Mouse (Mus musculus): ENCODE results near the gene Gm20388. TPM values are rescaled to one million over a fixed set of nuclear protein-coding genes. Genes with fewer than 3 reads are reported as not detected.

The Gm20388 gene
- polyA plus RNA-seq, 1 experiment from 2014 or later: 5.5 TPM

DNA sequence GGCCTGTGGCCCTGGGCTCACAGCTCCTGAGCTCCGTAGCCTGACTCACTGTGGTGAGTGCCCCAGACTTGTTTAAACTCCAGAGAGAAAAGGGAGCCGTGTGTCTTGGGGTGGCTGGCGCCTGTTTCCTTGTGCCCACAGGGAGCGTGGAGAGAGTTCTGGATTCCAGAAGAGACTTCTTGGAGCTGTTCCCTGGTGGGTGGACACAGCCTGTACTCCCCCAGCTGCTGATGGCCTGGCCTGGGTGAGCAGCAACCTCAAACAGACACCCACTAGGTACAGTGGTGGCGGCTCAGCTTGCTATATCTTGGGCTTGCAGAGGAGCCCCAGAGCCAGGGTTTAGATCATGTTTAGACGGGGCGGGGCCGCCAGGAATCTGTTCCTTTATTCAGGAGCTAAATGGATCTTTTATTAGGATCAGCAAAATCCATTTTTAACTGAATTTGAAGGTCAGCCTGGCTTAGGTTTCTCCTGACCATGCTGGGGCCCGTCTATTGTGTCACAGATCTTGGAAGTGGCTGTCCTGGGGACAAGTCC, 339.2 kb downstream of the Gm20388 start:
- no peak for DNase-seq (ENCODE audit: extremely low spot score, low spot score)
- no peaks in the 10 kb centered on the region for H3K27me3 ChIP-seq (ENCODE audit: poor library complexity, severe bottlenecking)
- peaks cover 7% of the 10 kb centered on the region for H3K36me3 ChIP-seq (replicated peaks)
- no peaks in the 10 kb centered on the region for H3K9me3 ChIP-seq
- 83% methylated on average over 9 of the region's 9 CpGs for WGBS
- H3K27ac ChIP-seq: peak overlapping the region; percentile 12
- H3K4me1 ChIP-seq: peaks cover 47% of the 10 kb centered on the region
- H3K4me3 ChIP-seq: no peak overlapping the region

DNA sequence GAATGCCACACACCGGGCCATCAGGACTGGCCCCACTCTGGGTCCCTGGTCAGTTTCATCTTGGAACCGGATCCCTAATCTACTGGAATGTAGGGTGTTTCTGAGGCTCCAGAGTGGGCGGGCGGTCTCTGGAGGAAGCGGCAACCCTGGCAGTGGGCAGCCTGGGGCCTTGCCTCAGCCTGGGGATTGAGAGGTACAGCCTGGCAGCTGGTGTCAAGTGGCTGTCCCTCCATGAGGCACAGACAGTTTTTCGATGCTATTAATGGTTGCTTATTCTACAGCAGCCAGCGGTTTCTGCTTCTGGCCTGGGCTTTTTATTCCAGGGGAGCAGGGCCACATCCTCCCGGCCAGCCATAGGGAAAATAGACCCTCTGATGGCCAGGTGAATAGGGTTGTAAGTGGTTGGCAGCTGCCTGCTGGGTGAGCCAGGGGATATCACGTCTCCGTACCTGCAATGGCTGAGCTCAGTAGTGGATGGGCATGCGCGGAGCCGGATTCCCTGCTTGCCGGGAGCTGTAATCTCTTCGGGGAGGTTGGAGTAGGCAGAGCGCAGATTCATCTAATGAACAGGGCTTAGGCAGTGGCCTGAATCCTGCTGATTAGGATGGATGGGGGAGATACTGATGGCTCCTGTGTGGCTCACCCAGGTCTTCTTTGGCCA, 340.2 kb downstream of the Gm20388 start:
- Histone ChIP-seq H3K27me3 (ENCODE audit: poor library complexity, severe bottlenecking) (no peaks in the 10 kb centered on the region), H3K27ac (peak overlapping the region; percentile 13; the same call in 1 of the 2 replicates), H3K36me3 (replicated peaks) (peaks cover 3% of the 10 kb centered on the region; the same call in 1 of the 2 replicates), H3K4me3 (no peak overlapping the region), H3K9me3 (no peaks in the 10 kb centered on the region), H3K4me1 (peaks cover 57% of the 10 kb centered on the region)
- 67% methylated on average over 16 of the region's 16 CpGs for WGBS
- no peak for DNase-seq (ENCODE audit: extremely low spot score, low spot score)

DNA sequence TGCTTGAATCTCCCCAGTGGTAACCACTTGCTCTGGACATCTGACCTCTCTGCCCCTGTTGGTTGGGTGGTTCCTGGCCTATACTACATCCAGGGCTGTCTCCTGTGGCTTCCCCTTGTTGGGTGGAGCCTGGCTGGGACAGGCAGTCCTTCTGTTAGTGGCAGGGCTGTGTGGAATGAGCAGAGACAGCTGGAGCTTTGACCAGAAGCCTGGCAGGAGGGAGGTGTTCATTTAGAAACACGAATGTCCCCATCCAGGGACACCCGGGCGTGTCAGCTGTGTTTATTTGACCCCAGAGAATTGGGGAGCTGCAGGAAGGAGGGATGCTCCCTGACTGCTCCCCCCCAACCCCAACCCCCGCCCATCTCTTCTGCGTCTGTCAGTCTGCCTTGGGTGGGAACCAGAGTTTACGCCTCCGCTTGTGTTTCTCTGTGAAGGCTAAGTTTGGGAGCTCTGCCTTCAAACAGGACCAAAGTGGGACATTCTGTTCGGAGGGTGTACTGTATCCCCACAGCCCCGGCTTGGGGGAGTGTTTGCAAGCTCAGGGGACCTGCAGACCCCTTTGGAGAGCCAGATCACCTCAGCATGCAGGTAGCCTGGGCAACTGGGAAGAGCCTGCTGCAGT, 340.9 kb downstream of the Gm20388 start:
- 73% methylated on average over 9 of the region's 9 CpGs for WGBS
- no peak for DNase-seq (ENCODE audit: extremely low spot score, low spot score)
- H3K9me3 ChIP-seq: no peaks in the 10 kb centered on the region
- H3K4me3 ChIP-seq: no peak overlapping the region
- H3K4me1 ChIP-seq: peaks cover 63% of the 10 kb centered on the region
- no peaks in the 10 kb centered on the region for H3K27me3 ChIP-seq (ENCODE audit: poor library complexity, severe bottlenecking)
- H3K36me3 ChIP-seq (replicated peaks): peaks cover 3% of the 10 kb centered on the region; the same call in 1 of the 2 replicates
- peak overlapping the region; percentile 13 for H3K27ac ChIP-seq

DNA sequence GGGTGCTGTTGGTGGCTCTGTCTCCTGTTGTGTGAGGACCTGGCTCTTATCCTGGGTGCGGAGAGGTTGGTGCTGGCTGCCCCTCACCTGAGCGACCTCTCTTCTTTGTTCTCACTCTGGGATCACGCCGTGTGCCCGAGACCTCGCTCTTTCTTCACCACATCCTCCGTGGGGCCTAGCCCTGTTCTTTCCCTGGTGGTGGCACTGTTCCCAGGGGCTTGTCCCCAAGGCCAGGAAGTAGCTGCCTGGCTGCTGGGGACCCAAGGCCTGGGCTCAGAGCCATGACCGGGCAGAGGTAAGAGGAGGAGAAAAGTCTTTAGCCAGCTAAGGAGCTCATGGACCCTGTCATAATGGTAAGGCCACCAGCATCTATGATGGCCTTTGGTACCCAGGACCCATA, 343.0 kb downstream of the Gm20388 start:
- Histone ChIP-seq H3K36me3 (replicated peaks) (no peaks in the 10 kb centered on the region), H3K9me3 (no peaks in the 10 kb centered on the region), H3K27ac (peak overlapping the region; percentile 65), H3K27me3 (ENCODE audit: poor library complexity, severe bottlenecking) (no peaks in the 10 kb centered on the region), H3K4me3 (no peak overlapping the region), H3K4me1 (peaks cover 71% of the 10 kb centered on the region)
- WGBS: 83% methylated on average over 8 of the region's 8 CpGs
- DNase-seq (ENCODE audit: extremely low spot score, low spot score): no peak

DNA sequence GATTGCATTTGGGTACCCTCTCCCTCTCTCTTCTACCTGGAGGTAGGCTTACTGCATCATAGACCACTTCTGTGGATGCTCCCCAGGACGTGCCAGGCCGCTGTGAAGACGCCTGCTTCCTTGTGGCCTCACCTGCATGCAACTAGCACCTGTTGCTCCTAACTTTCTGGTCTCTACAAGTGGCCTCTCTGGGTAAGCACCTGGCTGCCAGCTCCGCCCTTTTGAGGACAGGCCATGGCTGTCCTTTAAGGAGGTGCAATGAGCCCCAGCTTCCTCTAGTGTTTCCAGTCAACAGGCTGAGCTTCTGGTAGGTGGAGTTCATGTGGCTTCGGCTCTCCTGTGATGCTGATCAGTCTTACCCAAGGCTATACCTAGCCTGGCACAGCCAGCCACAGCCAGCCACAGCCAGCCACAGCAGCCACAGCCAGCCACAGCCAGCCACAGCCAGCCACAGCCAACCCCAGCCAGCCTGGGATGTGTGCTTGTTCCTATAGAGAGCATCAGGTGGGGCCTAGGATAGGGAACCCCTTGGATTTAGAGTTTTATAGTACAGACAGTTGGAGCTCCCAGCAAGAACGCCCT, 344.9 kb downstream of the Gm20388 start:
- no peaks in the 10 kb centered on the region; the same call in 1 of the 2 replicates for H3K36me3 ChIP-seq (replicated peaks)
- 0 out of 2 replicates have a peak, but pooled peaks cover under 1% of the 10 kb centered on the region for H3K27me3 ChIP-seq (ENCODE audit: poor library complexity, severe bottlenecking)
- peak overlapping the region; percentile 17 for H3K27ac ChIP-seq
- WGBS: 87% methylated on average over 6 of the region's 6 CpGs
- H3K9me3 ChIP-seq: no peaks in the 10 kb centered on the region
- no peak overlapping the region for H3K4me3 ChIP-seq
- no peak for DNase-seq (ENCODE audit: extremely low spot score, low spot score)
- peaks cover 75% of the 10 kb centered on the region for H3K4me1 ChIP-seq

DNA sequence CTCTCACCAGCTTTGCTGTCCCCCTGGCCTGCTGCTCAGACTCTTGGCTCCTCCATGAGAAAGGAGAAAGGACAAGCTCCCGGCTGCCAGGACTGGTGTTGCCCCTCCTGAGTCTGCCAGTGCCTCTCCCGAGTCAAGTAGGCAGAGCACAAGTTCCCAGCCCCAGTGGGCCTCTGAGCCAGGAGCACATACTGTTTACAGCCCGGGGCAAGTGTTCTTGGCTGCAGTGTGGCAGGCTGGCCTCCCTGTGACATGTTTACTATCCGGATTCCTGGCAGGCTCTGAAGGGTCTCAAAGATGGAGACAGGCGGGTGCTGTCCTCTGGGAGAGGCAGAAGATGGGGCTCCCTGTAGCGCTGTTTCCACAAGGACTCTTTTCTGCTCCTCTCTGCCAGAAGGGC, 346.3 kb downstream of the Gm20388 start:
- H3K36me3 ChIP-seq (replicated peaks): no peaks in the 10 kb centered on the region; the same call in 1 of the 2 replicates
- H3K4me1 ChIP-seq: peaks cover 75% of the 10 kb centered on the region
- no peak overlapping the region for H3K4me3 ChIP-seq
- peak overlapping the region; percentile 57 for H3K27ac ChIP-seq
- H3K27me3 ChIP-seq (ENCODE audit: poor library complexity, severe bottlenecking): peaks cover 7% of the 10 kb centered on the region; the same call in 1 of the 2 replicates
- DNase-seq (ENCODE audit: extremely low spot score, low spot score): no peak
- no peaks in the 10 kb centered on the region for H3K9me3 ChIP-seq
- WGBS: 64% methylated on average over 6 of the region's 6 CpGs

- 81% methylated on average over 13 of the region's 13 CpGs for WGBS
- no peak for DNase-seq (ENCODE audit: extremely low spot score, low spot score)
- Histone ChIP-seq H3K4me1 (peaks cover 80% of the 10 kb centered on the region), H3K36me3 (replicated peaks) (no peaks in the 10 kb centered on the region; the same call in 1 of the 2 replicates), H3K9me3 (no peaks in the 10 kb centered on the region), H3K27me3 (ENCODE audit: poor library complexity, severe bottlenecking) (peaks cover 29% of the 10 kb centered on the region), H3K4me3 (no peak overlapping the region), H3K27ac (no peak overlapping the region)
These were observed 348.6 kb downstream of the Gm20388 start for GRCm38 (mm10) chr8:120259206-120259605.

GRCm38 (mm10) chr8:120260677-120261076, 350.0 kb downstream of the Gm20388 start:
- Histone ChIP-seq H3K4me1 (peaks cover 80% of the 10 kb centered on the region), H3K9me3 (no peaks in the 10 kb centered on the region), H3K27ac (peak overlapping the region; percentile 77), H3K36me3 (replicated peaks) (no peaks in the 10 kb centered on the region; the same call in 1 of the 2 replicates), H3K4me3 (no peak overlapping the region), H3K27me3 (ENCODE audit: poor library complexity, severe bottlenecking) (peaks cover 34% of the 10 kb centered on the region)
- no peak for DNase-seq (ENCODE audit: extremely low spot score, low spot score)
- 87% methylated on average over 5 of the region's 5 CpGs for WGBS

DNA sequence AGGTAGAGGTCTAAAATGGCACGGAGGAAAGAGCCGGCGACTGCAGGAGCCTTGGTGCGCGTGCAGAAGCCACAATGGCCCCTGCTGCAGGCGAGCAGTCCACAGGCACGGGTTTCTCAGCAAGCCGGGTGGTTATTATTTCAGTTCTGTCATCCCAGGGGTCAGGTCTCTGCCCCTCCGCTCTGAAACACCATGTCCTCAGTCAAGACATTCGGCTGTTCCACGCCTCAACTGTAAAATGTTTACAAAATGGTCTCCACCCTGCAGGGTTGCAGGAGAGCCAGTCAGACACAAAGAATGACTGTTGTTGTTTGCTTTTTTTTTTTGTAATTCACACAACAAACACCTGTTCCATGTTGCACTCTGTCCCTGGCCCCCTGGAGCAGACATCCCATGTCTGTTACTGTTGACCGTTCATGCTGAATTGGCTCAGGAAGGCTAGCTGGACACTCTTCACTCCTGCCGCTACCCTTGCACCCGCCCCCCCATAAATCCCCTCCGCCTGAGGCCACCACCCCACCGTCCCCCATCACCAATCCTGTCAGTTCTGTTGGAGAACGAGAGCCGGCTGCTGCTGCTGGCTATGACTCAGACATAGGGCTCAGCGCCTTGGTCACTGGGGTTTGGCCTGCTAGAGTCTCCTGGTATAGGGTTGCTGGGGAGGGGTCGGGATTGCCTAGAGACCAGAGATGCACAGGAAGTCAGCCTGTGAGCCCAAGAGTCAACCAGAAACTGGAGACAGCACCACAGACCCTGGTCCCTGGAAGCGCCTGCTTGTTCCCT, 350.9 kb downstream of the Gm20388 start:
- no peaks in the 10 kb centered on the region for H3K9me3 ChIP-seq
- H3K4me3 ChIP-seq: no peak overlapping the region
- peak overlapping the region; percentile 77 for H3K27ac ChIP-seq
- H3K36me3 ChIP-seq (replicated peaks): no peaks in the 10 kb centered on the region; the same call in 1 of the 2 replicates
- WGBS: 51% methylated on average over 21 of the region's 21 CpGs
- peaks cover 80% of the 10 kb centered on the region for H3K4me1 ChIP-seq
- peaks cover 34% of the 10 kb centered on the region for H3K27me3 ChIP-seq (ENCODE audit: poor library complexity, severe bottlenecking)
- DNase-seq (ENCODE audit: extremely low spot score, low spot score): no peak

DNA sequence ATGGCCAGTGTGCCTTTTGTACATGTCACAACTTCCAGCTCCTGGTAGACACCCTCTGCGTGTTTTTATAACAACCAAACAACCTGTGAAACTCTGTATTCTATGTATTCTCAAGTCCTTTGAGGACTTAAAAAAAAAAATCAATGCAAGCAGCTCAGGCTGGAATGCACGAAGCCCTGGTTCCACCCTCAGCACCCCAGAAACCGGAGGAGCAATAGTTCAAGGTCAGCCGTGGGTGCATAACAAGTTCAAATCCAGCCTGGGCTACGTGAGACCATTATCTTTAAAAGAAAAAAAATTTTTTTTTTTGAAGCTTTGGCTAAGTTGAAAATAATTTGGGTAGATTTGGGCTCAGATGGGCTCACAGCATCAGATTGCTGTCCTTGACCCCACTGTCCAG, 353.2 kb downstream of the Gm20388 start:
- Histone ChIP-seq H3K27me3 (ENCODE audit: poor library complexity, severe bottlenecking) (peaks cover 43% of the 10 kb centered on the region), H3K9me3 (no peaks in the 10 kb centered on the region), H3K4me3 (no peak overlapping the region), H3K4me1 (peaks cover 95% of the 10 kb centered on the region), H3K36me3 (replicated peaks) (no peaks in the 10 kb centered on the region; the same call in 1 of the 2 replicates), H3K27ac (peak overlapping the region; percentile 91)
- WGBS: 91% methylated on average over 5 of the region's 5 CpGs
- no peak for DNase-seq (ENCODE audit: extremely low spot score, low spot score)

DNA sequence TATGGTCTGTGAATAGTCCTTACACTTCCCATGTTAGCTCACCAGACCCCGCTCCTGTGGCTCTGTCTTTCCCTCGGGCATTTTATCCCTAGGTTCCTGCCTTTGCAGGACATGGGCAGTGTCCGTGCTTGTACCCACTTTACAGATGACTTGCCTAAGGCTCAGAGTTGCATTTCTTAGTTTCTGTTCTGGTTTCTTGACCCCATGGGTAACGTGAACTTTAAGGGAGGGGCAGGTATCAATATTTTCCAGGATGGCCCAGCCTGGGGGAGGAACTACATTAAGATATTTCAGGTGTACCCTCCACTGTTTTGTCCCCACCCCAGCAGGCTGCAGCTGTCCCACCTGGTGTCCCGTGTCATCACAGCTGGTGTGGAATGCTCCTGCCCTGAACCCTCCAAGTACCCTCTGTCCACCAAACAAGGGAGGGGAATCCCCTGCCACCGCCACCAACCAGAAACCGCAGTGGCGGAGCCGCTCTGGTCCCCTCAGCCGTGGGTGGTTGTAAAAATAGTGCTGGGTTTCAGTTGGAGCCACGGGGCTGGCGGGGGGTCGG, 353.8 kb downstream of the Gm20388 start:
- H3K9me3 ChIP-seq: no peaks in the 10 kb centered on the region
- peaks cover 43% of the 10 kb centered on the region for H3K27me3 ChIP-seq (ENCODE audit: poor library complexity, severe bottlenecking)
- H3K36me3 ChIP-seq (replicated peaks): no peaks in the 10 kb centered on the region; the same call in 1 of the 2 replicates
- 34% methylated on average over 13 of the region's 13 CpGs for WGBS
- peak overlapping the region; percentile 91 for H3K27ac ChIP-seq
- peak overlapping the region; percentile 24 for H3K4me3 ChIP-seq
- H3K4me1 ChIP-seq: peaks cover 95% of the 10 kb centered on the region
- DNase-seq (ENCODE audit: extremely low spot score, low spot score): no peak

GRCm38 (mm10) chr8:120264944-120265453, 354.4 kb downstream of the Gm20388 start:
- Histone ChIP-seq H3K27ac (peak overlapping the region; percentile 91), H3K27me3 (ENCODE audit: poor library complexity, severe bottlenecking) (peaks cover 44% of the 10 kb centered on the region), H3K4me3 (peak overlapping the region; percentile 24), H3K9me3 (no peaks in the 10 kb centered on the region), H3K36me3 (replicated peaks) (no peaks in the 10 kb centered on the region; the same call in 1 of the 2 replicates), H3K4me1 (peaks cover 95% of the 10 kb centered on the region)
- peak; percentile 63 for DNase-seq (ENCODE audit: extremely low spot score, low spot score)
- 13% methylated on average over 16 of the region's 16 CpGs for WGBS
